Mouse (Mus musculus) lung, embryonic 16.5 days (tissue): ENCODE measurements around the gene Snai3. TPM values are rescaled to one million over a fixed set of nuclear protein-coding genes. Genes with fewer than 3 reads are reported as not detected.

ENCODE experiments used
- ATAC-seq: fragments of 200-750 bp; cut with Nextera tagmentation; 2 replicates; pipeline ENCODE4 v1.8.0; 2017; ENCODE audit warnings: low read depth, mild to moderate bottlenecking, moderate library complexity
- H3K27ac ChIP-seq: fragments of 300-500 bp; sonication (generic); 2 replicates; pipeline ENCODE4 v1.5.1; 2014; ENCODE audit warnings: mild to moderate bottlenecking, control low read depth, low read length
- H3K27me3 ChIP-seq: fragments of 300-500 bp; sonication (generic); 2 replicates; pipeline ENCODE4 v1.6.1; 2014; ENCODE audit warnings: low read depth, low read length, mixed read lengths; ENCODE audit not compliant: control insufficient read depth, insufficient read depth
- H3K36me3 ChIP-seq: fragments of 300-500 bp; sonication (generic); 2 replicates; pipeline ENCODE4 v1.6.1; 2014; ENCODE audit warnings: low read length; ENCODE audit not compliant: control insufficient read depth, insufficient read depth
- H3K4me1 ChIP-seq: fragments of 300-500 bp; sonication (generic); replicated peaks from 2 replicates; pipeline ENCODE4 v1.6.1; 2014; ENCODE audit warnings: low read length, mixed read lengths; ENCODE audit not compliant: control insufficient read depth, insufficient read depth
- H3K4me2 ChIP-seq: fragments of 300-500 bp; sonication (generic); 2 replicates; pipeline ENCODE4 v1.6.1; 2014; ENCODE audit warnings: low read depth, low read length, control low read depth
- H3K4me3 ChIP-seq: fragments of 300-500 bp; sonication (generic); 2 replicates; pipeline ENCODE4 v1.5.1; 2014; ENCODE audit warnings: mild to moderate bottlenecking, low read length, control low read depth
- H3K9ac ChIP-seq: fragments of 300-500 bp; sonication (generic); 2 replicates; pipeline ENCODE4 v1.6.1; 2014; ENCODE audit warnings: low read length, control low read depth
- H3K9me3 ChIP-seq: fragments of 300-500 bp; sonication (generic); 2 replicates; pipeline ENCODE4 v1.6.1; 2016; ENCODE audit warnings: low read length; ENCODE audit not compliant: control insufficient read depth
- WGBS: fragments of 180-500 bp; shearing (Covaris S2); extraction: QIAGEN DNeasy Blood & Tissue Kit; methylation state at CpG from one replicate; pipeline ENCODE4 v1.1.7; 2014; 5-methylcytosine and 5-hydroxymethylcytosine counted together
- polyA plus RNA-seq: library from polyadenylated mRNA; unstranded; fragments of >200 nt; fragmentation: Nextera tagmentation; extraction: Ambion mirVana; gene quantifications from 2 replicates; pipeline ENCODE4 v1.2.1, GENCODE M21; 2015

Snai3 gene
- polyA plus RNA-seq, 1 experiment from 2014 or later: 1.5 TPM

- H3K4me1 ChIP-seq: no peaks in the 10 kb centered on the region
- WGBS: 68% methylated on average over 7 of the region's 7 CpGs
- H3K4me3 ChIP-seq: no peak overlapping the region
- H3K36me3 ChIP-seq: no peaks in the 10 kb centered on the region
- no peaks in the 10 kb centered on the region for H3K9me3 ChIP-seq
- no peak for ATAC-seq
- no peak overlapping the region for H3K4me2 ChIP-seq
- no peaks in the 10 kb centered on the region for H3K27me3 ChIP-seq
- H3K27ac ChIP-seq: no peak overlapping the region
- no peak overlapping the region for H3K9ac ChIP-seq
Measured at GRCm38 (mm10) chr8:122451161-122451703, 9.3 kb downstream of the Snai3 start.

- H3K4me1 ChIP-seq: peaks cover 22% of the 10 kb centered on the region
- no peak overlapping the region for H3K9ac ChIP-seq
- no peaks in the 10 kb centered on the region for H3K36me3 ChIP-seq
Measured at GRCm38 (mm10) chr8:122445203-122445602, 15.3 kb downstream of the Snai3 start.

GRCm38 (mm10) chr8:122444058-122444748, 16.3 kb downstream of the Snai3 start:
- peak; percentile 73 for ATAC-seq
- Histone ChIP-seq H3K9me3 (no peaks in the 10 kb centered on the region), H3K4me3 (peak overlapping the region; percentile 80), H3K36me3 (no peaks in the 10 kb centered on the region), H3K4me1 (peaks cover 22% of the 10 kb centered on the region), H3K27me3 (no peaks in the 10 kb centered on the region), H3K4me2 (peak overlapping the region; percentile 75), H3K27ac (peak overlapping the region; percentile 97), H3K9ac (peak overlapping the region; percentile 66)
- under 1% methylated on average over 19 of the region's 19 CpGs for WGBS

More at GRCm38 (mm10) chr8:122445203-122445602, 15.3 kb downstream of the Snai3 start:
- Histone ChIP-seq H3K4me3 (no peak overlapping the region), H3K27ac (peak overlapping the region; percentile 97; the same call in 1 of the 2 replicates), H3K9me3 (no peaks in the 10 kb centered on the region), H3K27me3 (no peaks in the 10 kb centered on the region), H3K4me2 (peak overlapping the region; percentile 75; the same call in 1 of the 2 replicates)
- WGBS: 63% methylated on average over 3 of the region's 3 CpGs
- no peak for ATAC-seq

GRCm38 (mm10) chr8:122443262-122444006, 17.1 kb downstream of the Snai3 start, which contains the start of gene Mvd:
TSS of gene Mvd (minus strand) at chr8:122443422.
- Histone ChIP-seq H3K4me2 (peak within 1 kb of the TSS; percentile 99), H3K27me3 (no peaks in the 10 kb centered on the region), H3K4me1 (peaks cover 22% of the 10 kb centered on the region), H3K9ac (peak within 1 kb of the TSS; percentile 77), H3K9me3 (no peaks in the 10 kb centered on the region), H3K4me3 (peak within 1 kb of the TSS; percentile 80), H3K36me3 (no peaks in the 10 kb centered on the region), H3K27ac (peak within 1 kb of the TSS; percentile 97)
- WGBS: under 1% methylated on average over 47 of the region's 47 CpGs
- ATAC-seq: peak; percentile 97

- peak overlapping the region; percentile 77 for H3K9ac ChIP-seq
- peak overlapping the region; percentile 99 for H3K4me2 ChIP-seq
- no peaks in the 10 kb centered on the region for H3K27me3 ChIP-seq
- ATAC-seq: no peak
- under 1% methylated on average over 12 of the region's 12 CpGs for WGBS
- H3K9me3 ChIP-seq: no peaks in the 10 kb centered on the region
- H3K36me3 ChIP-seq: no peaks in the 10 kb centered on the region
- H3K4me1 ChIP-seq: peaks cover 22% of the 10 kb centered on the region
- H3K27ac ChIP-seq: peak overlapping the region; percentile 73
- peak overlapping the region; percentile 80 for H3K4me3 ChIP-seq
Measured at GRCm38 (mm10) chr8:122442781-122443180, 17.8 kb downstream of the Snai3 start.

GRCm38 (mm10) chr8:122442356-122442755, 18.2 kb downstream of the Snai3 start:
- Histone ChIP-seq H3K9me3 (no peaks in the 10 kb centered on the region), H3K4me2 (peak overlapping the region; percentile 99), H3K27me3 (no peaks in the 10 kb centered on the region), H3K27ac (no peak overlapping the region), H3K4me3 (peak overlapping the region; percentile 80), H3K36me3 (no peaks in the 10 kb centered on the region), H3K4me1 (peaks cover 22% of the 10 kb centered on the region), H3K9ac (peak overlapping the region; percentile 77)
- ATAC-seq: no peak
- 19% methylated on average over 7 of the region's 7 CpGs for WGBS

- Histone ChIP-seq H3K9me3 (no peaks in the 10 kb centered on the region), H3K9ac (no peak overlapping the region), H3K4me1 (peaks cover 22% of the 10 kb centered on the region), H3K4me3 (no peak overlapping the region), H3K36me3 (no peaks in the 10 kb centered on the region), H3K27ac (no peak overlapping the region), H3K4me2 (no peak overlapping the region), H3K27me3 (no peaks in the 10 kb centered on the region)
- WGBS: 90% methylated on average over 1 of the region's 1 CpGs
- no peak for ATAC-seq
Measured at GRCm38 (mm10) chr8:122441326-122441725, 19.2 kb downstream of the Snai3 start.

- H3K27ac ChIP-seq: no peak overlapping the region
- H3K4me1 ChIP-seq: peaks cover 7% of the 10 kb centered on the region
- H3K27me3 ChIP-seq: no peaks in the 10 kb centered on the region
- ATAC-seq: no peak
- 93% methylated on average over 16 of the region's 16 CpGs for WGBS
- peaks cover 4% of the 10 kb centered on the region for H3K36me3 ChIP-seq
- H3K9me3 ChIP-seq: 0 out of 2 replicates have a peak, but pooled peaks cover 5% of the 10 kb centered on the region
- H3K4me3 ChIP-seq: no peak overlapping the region
- no peak overlapping the region for H3K9ac ChIP-seq
- no peak overlapping the region for H3K4me2 ChIP-seq
Measured at GRCm38 (mm10) chr8:122439336-122439735, 21.2 kb downstream of the Snai3 start.
